In genomic region chr6:71012436-71012822, GRCm38 (mm10) we compare ENCODE assay signal across 9 mouse cellular contexts. TPM values are rescaled to one million over a fixed set of nuclear protein-coding genes. Genes with fewer than 3 reads are reported as not detected.
DNase-seq lines count a peak whose midpoint lies in the region; ATAC-seq and TF ChIP-seq lines count a peak whose summit lies in the region.
"Had no signal": no experiment of that assay in that cellular context is flagged by ENCODE, and none has a peak within 500 bp of the region (broad histone marks: within the 10 kb centered on the region; RNA-seq: fewer than 3 reads in every experiment).

No protein-coding gene starts in this region.

- 7% methylated on average over 9 of the region's 9 CpGs for WGBS in heart, embryonic 10.5 days
- WGBS in hindbrain, embryonic 14.5 days, result 13% methylated on average over 9 of the region's 9 CpGs

- H3K4me1 ChIP-seq in heart, embryonic 10.5 days, result peaks cover 12% of the 10 kb centered on the region
- H3K4me1 ChIP-seq in bone marrow macrophage, adult 2 months (ENCODE audit: control insufficient read depth, insufficient read depth, low read length), result no peaks in the 10 kb centered on the region
- peaks cover 4% of the 10 kb centered on the region; the same call in 1 of the 2 replicates for H3K4me1 ChIP-seq in hindbrain, embryonic 14.5 days (replicated peaks; ENCODE audit: control insufficient read depth, insufficient read depth, low read length)

- DNase-seq in heart, embryonic 10.5 days (ENCODE audit: low spot score), result no peak
- no peak for DNase-seq in heart, postnatal 10 days
- DNase-seq in hindbrain, embryonic 14.5 days (ENCODE audit: low spot score), result no peak
- no peak for DNase-seq in urinary bladder, postnatal 25 days (ENCODE audit: low spot score)
- no peak for DNase-seq in ovary, postnatal 10 days (ENCODE audit: low spot score)
- DNase-seq in thymus, postnatal 36 days, result no peak
- DNase-seq: adrenal gland, adult 8-10 months had no signal

- intact Hi-C loops in heart, postnatal 10 days (cut with DNase I), result loop anchor here (5.0 kb wide), 1 partner anchor 60 kb away; no protein-coding TSS in a partner anchor

- H3K36me3 ChIP-seq in heart, embryonic 10.5 days, result no peaks in the 10 kb centered on the region
- no peaks in the 10 kb centered on the region for H3K36me3 ChIP-seq in hindbrain, embryonic 14.5 days (replicated peaks; ENCODE audit: control insufficient read depth, insufficient read depth)

- no peak for TF ChIP-seq POLR2A in bone marrow macrophage, adult 2 months (IDR thresholded peaks at IDR 0.05; ENCODE audit: borderline replicate concordance, low read depth, low read length)

- H3K27me3 ChIP-seq in heart, embryonic 10.5 days (ENCODE audit: insufficient read depth, poor library complexity, severe bottlenecking), result peaks cover 31% of the 10 kb centered on the region
- H3K27me3 ChIP-seq in hindbrain, embryonic 14.5 days (ENCODE audit: control insufficient read depth, insufficient read depth, low read length), result peaks cover 3% of the 10 kb centered on the region; the same call in 1 of the 2 replicates

- H3K9ac ChIP-seq in hindbrain, embryonic 14.5 days, result no peak overlapping the region

- no peak for TF ChIP-seq CTCF in bone marrow macrophage, adult 2 months (IDR thresholded peaks at IDR 0.05; ENCODE audit: low read depth, low read length)

- peak overlapping the region; percentile 97 for H3K4me2 ChIP-seq in hindbrain, embryonic 14.5 days (replicated peaks)

- H3K4me3 ChIP-seq in heart, embryonic 10.5 days, result peak overlapping the region; percentile 63
- peak overlapping the region; percentile 66 for H3K4me3 ChIP-seq in bone marrow macrophage, adult 2 months (ENCODE audit: insufficient read depth, low read length)
- peak overlapping the region; percentile 59 for H3K4me3 ChIP-seq in hindbrain, embryonic 14.5 days (replicated peaks; ENCODE audit: low read length)

- H3K27ac ChIP-seq in heart, embryonic 10.5 days, result no peak overlapping the region
- H3K27ac ChIP-seq in bone marrow macrophage, adult 2 months (ENCODE audit: insufficient read depth, low read depth, low read length), result no peak overlapping the region
- H3K27ac ChIP-seq in hindbrain, embryonic 14.5 days, result no peak overlapping the region

- peak; percentile 19; the same call in 1 of the 2 replicates for ATAC-seq in hindbrain, embryonic 14.5 days (ENCODE audit: low FRiP score)
- peak; percentile 67 for ATAC-seq in megakaryocyte progenitor cell, adult 5-6 weeks (replicated peaks; ENCODE audit: poor library complexity)

- no peaks in the 10 kb centered on the region for H3K9me3 ChIP-seq in heart, embryonic 10.5 days
- no peaks in the 10 kb centered on the region for H3K9me3 ChIP-seq in hindbrain, embryonic 14.5 days (ENCODE audit: control insufficient read depth, low read length)

RNA-seq across cellular contexts. Expression of gene Foxi3, which starts 56.1 kb away (rescaled TPM):
- not detected in 2 replicates for polyA plus RNA-seq in heart, embryonic 10.5 days (2016; fragmentation: Nextera tagmentation; extraction: Ambion mirVana)
- not detected for total RNA-seq in heart, postnatal 10 days (2021)
- not detected in 2 replicates for polyA plus RNA-seq in bone marrow macrophage, adult 2 months (2012; ENCODE audit: insufficient read depth, insufficient read length, missing spikeins)
- polyA plus RNA-seq in hindbrain, embryonic 14.5 days (2014; fragmentation: Nextera tagmentation; extraction: Ambion mirVana), result not detected in 2 replicates
- not detected in 2 replicates for total RNA-seq in megakaryocyte progenitor cell, adult 5-6 weeks (2015)
- total RNA-seq in megakaryocyte progenitor cell, adult 5-6 weeks (2017), result not detected in 2 replicates
- total RNA-seq: adrenal gland, adult 8-10 months had no signal
